Mouse (Mus musculus): ENCODE results near the gene Gm12355. TPM values are rescaled to one million over a fixed set of nuclear protein-coding genes. Genes with fewer than 3 reads are reported as not detected.

Gm12355 gene
- polyA plus RNA-seq, 1 experiment, result 0.44 TPM

DNA sequence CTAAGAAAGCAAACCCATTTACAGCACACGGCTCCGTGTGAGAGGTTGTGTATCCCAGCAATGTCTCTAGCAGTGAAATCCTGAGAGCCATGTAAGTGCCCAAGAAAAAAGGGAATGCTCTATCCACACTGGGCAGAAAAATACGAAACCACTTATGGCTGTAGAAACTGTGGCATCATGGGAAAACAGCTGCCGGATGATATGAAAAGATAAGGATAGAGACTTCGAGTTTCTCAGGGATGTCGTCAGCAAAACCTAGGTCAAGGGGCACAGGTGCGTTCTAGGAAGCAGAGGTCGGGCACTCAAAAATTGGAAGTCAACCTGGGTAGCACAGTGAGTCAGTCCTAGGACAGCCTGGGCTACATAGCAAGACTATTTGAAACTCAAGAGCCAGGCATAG lies 36.2 kb downstream of the Gm12355 start:
- H3K4me2 ChIP-seq (ENCODE audit: low read depth), result peak overlapping the region; percentile 87
- H3K27me3 ChIP-seq (ENCODE audit: control insufficient read depth, insufficient read depth, insufficient read length), result peaks cover 18% of the 10 kb centered on the region
- peaks cover 20% of the 10 kb centered on the region for H3K79me2 ChIP-seq (ENCODE audit: control insufficient read depth, insufficient read depth)
- H3K4me3 ChIP-seq, result no peak overlapping the region
- no peak overlapping the region for H3ac ChIP-seq (ENCODE audit: control insufficient read depth, insufficient read length)
- no peak for TF ChIP-seq SRF (IDR thresholded peaks at IDR 0.05; ENCODE audit: control insufficient read depth, insufficient read length, low read depth)
- TF ChIP-seq REST (IDR thresholded peaks at IDR 0.05; ENCODE audit: insufficient read depth, insufficient read length), result no peak
- TF ChIP-seq TCF12 (IDR thresholded peaks at IDR 0.05; ENCODE audit: insufficient read depth, poor library complexity, severe bottlenecking), result no peak
- no peak for TF ChIP-seq MAX (IDR thresholded peaks at IDR 0.05; ENCODE audit: low read depth)
- TF ChIP-seq POLR2AphosphoS2 (IDR thresholded peaks at IDR 0.05; ENCODE audit: insufficient read length, low read depth), result no peak
- TF ChIP-seq E2F4 (IDR thresholded peaks at IDR 0.05; ENCODE audit: insufficient read depth), result no peak
- TF ChIP-seq CEBPB (IDR thresholded peaks at IDR 0.05; ENCODE audit: insufficient read depth, poor library complexity, severe bottlenecking), result no peak
- no peak for TF ChIP-seq MYOD1 (IDR thresholded peaks at IDR 0.05; ENCODE audit: control insufficient read depth in 1 of 3, insufficient read length in 2 of 3, low read depth in 2 of 3)
- TF ChIP-seq USF1 (IDR thresholded peaks at IDR 0.05; ENCODE audit: low read depth), result no peak
- no peak for TF ChIP-seq POLR2A (IDR thresholded peaks at IDR 0.05; ENCODE audit: insufficient read length, low read depth)
- TF ChIP-seq TCF3 (IDR thresholded peaks at IDR 0.05; ENCODE audit: insufficient read length, low read depth), result no peak
- H3K36me3 ChIP-seq (ENCODE audit: control insufficient read depth, insufficient read depth), result no peaks in the 10 kb centered on the region

DNA sequence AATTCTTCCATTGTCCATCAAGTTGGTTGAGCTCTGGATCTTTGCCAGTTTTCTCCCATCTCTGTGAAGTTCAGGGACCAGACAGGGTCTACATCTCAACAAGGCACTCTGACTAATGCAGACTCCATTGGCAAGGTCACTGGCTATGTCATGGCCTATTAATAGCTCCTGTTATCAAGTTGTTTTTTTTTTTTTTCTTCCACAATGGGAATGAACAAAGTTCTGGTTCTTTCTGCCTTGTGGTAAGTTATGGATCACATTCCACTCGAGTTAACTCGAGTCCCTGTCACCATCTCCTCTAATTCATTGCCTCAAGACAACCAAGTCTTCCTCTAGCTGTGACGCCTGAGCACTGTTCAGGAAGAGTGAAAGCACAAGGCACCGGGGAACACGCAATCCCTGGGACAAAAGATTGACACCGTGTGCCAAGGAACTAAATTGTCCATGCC lies 36.6 kb downstream of the Gm12355 start:
- no peak for TF ChIP-seq TCF3 (IDR thresholded peaks at IDR 0.05; ENCODE audit: insufficient read length, low read depth)
- TF ChIP-seq TCF12 (IDR thresholded peaks at IDR 0.05; ENCODE audit: insufficient read depth, poor library complexity, severe bottlenecking), result no peak
- TF ChIP-seq POLR2A (IDR thresholded peaks at IDR 0.05; ENCODE audit: insufficient read length, low read depth), result no peak
- no peak for TF ChIP-seq E2F4 (IDR thresholded peaks at IDR 0.05; ENCODE audit: insufficient read depth)
- no peak for TF ChIP-seq MYOD1 (IDR thresholded peaks at IDR 0.05; ENCODE audit: control insufficient read depth in 1 of 3, insufficient read length in 2 of 3, low read depth in 2 of 3)
- no peak for TF ChIP-seq MAX (IDR thresholded peaks at IDR 0.05; ENCODE audit: low read depth)
- peak overlapping the region; percentile 77 for H3K4me3 ChIP-seq
- H3ac ChIP-seq (ENCODE audit: control insufficient read depth, insufficient read length), result no peak overlapping the region
- H3K4me2 ChIP-seq (ENCODE audit: low read depth), result peak overlapping the region; percentile 87
- peaks cover 20% of the 10 kb centered on the region for H3K79me2 ChIP-seq (ENCODE audit: control insufficient read depth, insufficient read depth)
- H3K27me3 ChIP-seq (ENCODE audit: control insufficient read depth, insufficient read depth, insufficient read length), result peaks cover 13% of the 10 kb centered on the region
- no peaks in the 10 kb centered on the region for H3K36me3 ChIP-seq (ENCODE audit: control insufficient read depth, insufficient read depth)

- H3ac ChIP-seq (ENCODE audit: control insufficient read depth, insufficient read length), result no peak overlapping the region
- H3K4me3 ChIP-seq, result peak overlapping the region; percentile 77
- peak overlapping the region; percentile 87 for H3K4me2 ChIP-seq (ENCODE audit: low read depth)
- H3K79me2 ChIP-seq (ENCODE audit: control insufficient read depth, insufficient read depth), result peaks cover 20% of the 10 kb centered on the region
- TF ChIP-seq USF1 (IDR thresholded peaks at IDR 0.05; ENCODE audit: low read depth) (peak; percentile 41), POLR2A (IDR thresholded peaks at IDR 0.05; ENCODE audit: insufficient read length, low read depth) (peak; percentile 28), REST (IDR thresholded peaks at IDR 0.05; ENCODE audit: insufficient read depth, insufficient read length) (no peak), MAX (IDR thresholded peaks at IDR 0.05; ENCODE audit: low read depth) (peak; percentile 60), TCF3 (IDR thresholded peaks at IDR 0.05; ENCODE audit: insufficient read length, low read depth) (no peak)
- peaks cover 5% of the 10 kb centered on the region for H3K36me3 ChIP-seq (ENCODE audit: control insufficient read depth, insufficient read depth)
- H3K27me3 ChIP-seq (ENCODE audit: control insufficient read depth, insufficient read depth, insufficient read length), result peaks cover 12% of the 10 kb centered on the region
Measured at GRCm38 (mm10) chr11:98587684-98588546, 37.5 kb downstream of the Gm12355 start.

- TF ChIP-seq CEBPB (IDR thresholded peaks at IDR 0.05; ENCODE audit: insufficient read depth, poor library complexity, severe bottlenecking), result peak; percentile 77
- TF ChIP-seq POLR2AphosphoS2 (IDR thresholded peaks at IDR 0.05; ENCODE audit: insufficient read length, low read depth), result peak; percentile 64
- TF ChIP-seq POLR2A (IDR thresholded peaks at IDR 0.05; ENCODE audit: insufficient read length, low read depth), result peak; percentile 64
- TF ChIP-seq REST (IDR thresholded peaks at IDR 0.05; ENCODE audit: insufficient read depth, insufficient read length), result no peak
- no peak for TF ChIP-seq TCF3 (IDR thresholded peaks at IDR 0.05; ENCODE audit: insufficient read length, low read depth)
- TF ChIP-seq TCF12 (IDR thresholded peaks at IDR 0.05; ENCODE audit: insufficient read depth, poor library complexity, severe bottlenecking), result no peak
- peak; percentile 0 for TF ChIP-seq USF1 (IDR thresholded peaks at IDR 0.05; ENCODE audit: low read depth)
- no peak for TF ChIP-seq E2F4 (IDR thresholded peaks at IDR 0.05; ENCODE audit: insufficient read depth)
- TF ChIP-seq MYOG (IDR thresholded peaks at IDR 0.05; ENCODE audit: control insufficient read depth in 1 of 3, insufficient read depth in 1 of 3, insufficient read length in 2 of 3, low read depth in 2 of 3), result peak in 1 of 3 experiments; percentile 28
- TF ChIP-seq MAX (IDR thresholded peaks at IDR 0.05; ENCODE audit: low read depth), result peak; percentile 61
- peak in 1 of 3 experiments; percentile 25 for TF ChIP-seq MYOD1 (IDR thresholded peaks at IDR 0.05; ENCODE audit: control insufficient read depth in 1 of 3, insufficient read length in 2 of 3, low read depth in 2 of 3)
- TF ChIP-seq SRF (IDR thresholded peaks at IDR 0.05; ENCODE audit: control insufficient read depth, insufficient read length, low read depth), result peak; percentile 77
- Histone ChIP-seq H3ac (ENCODE audit: control insufficient read depth, insufficient read length) (peak within 1 kb of the TSS; percentile 83), H3K4me2 (ENCODE audit: low read depth) (peak within 1 kb of the TSS; percentile 93), H3K79me2 (ENCODE audit: control insufficient read depth, insufficient read depth) (peaks cover 20% of the 10 kb centered on the region), H3K36me3 (ENCODE audit: control insufficient read depth, insufficient read depth) (peaks cover 7% of the 10 kb centered on the region), H3K27me3 (ENCODE audit: control insufficient read depth, insufficient read depth, insufficient read length) (peaks cover 12% of the 10 kb centered on the region), H3K4me3 (peak within 1 kb of the TSS; percentile 77)
Measured at GRCm38 (mm10) chr11:98586892-98587563, 38.4 kb downstream of the Gm12355 start, which contains the start of gene Ormdl3. Gene Ormdl3, minus strand, starts transcription at chr11:98587368.
